Mouse (Mus musculus): Measurements from ENCODE around the gene Itgb6.

Gene Itgb6

GRCm38 (mm10) chr2:60712891-60713290, 9.6 kb downstream of the Itgb6 start:
- no peak for DNase-seq (ENCODE audit: low read depth, low spot score)

GRCm38 (mm10) chr2:60712483-60712882, 10.0 kb downstream of the Itgb6 start:
- no peak for DNase-seq (ENCODE audit: low read depth, low spot score)

- DNase-seq (ENCODE audit: low read depth, low spot score) = no peak
Observed at GRCm38 (mm10) chr2:60711098-60711880, 11.2 kb downstream of the Itgb6 start.

DNA sequence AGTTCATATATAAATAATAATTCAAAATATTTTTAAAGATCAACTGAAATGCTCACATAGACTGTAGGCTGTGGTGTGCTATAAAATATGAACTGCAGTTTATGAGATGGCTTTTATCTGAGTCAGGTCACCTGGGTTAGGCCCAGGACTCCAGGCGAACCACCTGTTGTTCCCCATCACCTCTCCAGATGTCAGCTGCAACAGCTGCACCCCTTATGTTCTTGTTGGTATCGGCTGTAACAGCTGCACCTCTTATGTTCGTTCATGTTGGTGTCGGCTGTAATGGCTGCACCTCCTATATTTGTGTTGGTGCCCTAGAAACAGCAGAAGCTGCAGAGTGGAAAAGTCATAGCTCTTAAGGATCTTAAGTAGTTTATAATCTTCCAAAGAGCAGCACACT, 12.1 kb downstream of the Itgb6 start:
- DNase-seq (ENCODE audit: low read depth, low spot score) = no peak

- no peak for DNase-seq (ENCODE audit: low read depth, low spot score)
Observed at GRCm38 (mm10) chr2:60708671-60709070, 13.8 kb downstream of the Itgb6 start.

- no peak for DNase-seq (ENCODE audit: low read depth, low spot score)
Observed at GRCm38 (mm10) chr2:60706866-60707265, 15.6 kb downstream of the Itgb6 start.

DNA sequence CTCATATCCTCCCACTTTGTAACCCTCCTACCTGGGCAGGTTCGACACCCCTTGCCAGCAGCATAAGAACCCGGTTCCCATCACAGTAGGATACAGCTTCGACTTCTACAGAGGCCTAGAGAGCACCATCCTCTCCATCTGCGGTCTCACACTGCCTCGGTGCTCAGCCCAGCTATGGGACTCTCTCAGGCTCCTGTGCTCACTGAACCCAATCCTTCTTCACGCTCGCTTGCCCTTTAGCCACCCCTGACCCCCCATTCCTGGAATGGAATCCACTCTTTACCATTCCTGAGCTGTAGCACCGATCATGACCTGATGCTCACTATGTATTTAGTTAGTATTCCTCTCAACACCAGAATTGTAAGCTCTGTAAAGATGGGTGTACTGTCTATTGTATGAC, 17.0 kb downstream of the Itgb6 start:
- DNase-seq (ENCODE audit: low read depth, low spot score) = no peak

DNA sequence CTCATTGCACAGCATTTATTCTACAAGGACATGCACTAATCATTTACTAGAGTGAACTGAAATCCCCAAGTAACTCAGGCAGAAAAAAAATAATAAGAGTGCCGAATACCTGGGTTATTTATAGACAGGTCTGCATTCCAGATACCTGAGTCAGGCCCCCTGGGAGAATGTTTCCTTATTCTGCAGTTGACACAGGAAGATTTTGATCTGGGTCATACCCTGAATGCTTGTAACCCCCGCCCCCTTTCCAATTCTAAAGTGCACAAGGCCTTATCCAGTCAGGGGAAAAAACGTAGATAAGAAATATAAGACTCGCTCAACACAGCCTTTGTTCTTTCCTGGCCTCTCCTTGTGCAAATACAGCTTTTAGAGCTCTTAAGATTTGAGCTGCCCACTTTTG, 19.1 kb downstream of the Itgb6 start:
- no peak for DNase-seq (ENCODE audit: low read depth, low spot score)

DNA sequence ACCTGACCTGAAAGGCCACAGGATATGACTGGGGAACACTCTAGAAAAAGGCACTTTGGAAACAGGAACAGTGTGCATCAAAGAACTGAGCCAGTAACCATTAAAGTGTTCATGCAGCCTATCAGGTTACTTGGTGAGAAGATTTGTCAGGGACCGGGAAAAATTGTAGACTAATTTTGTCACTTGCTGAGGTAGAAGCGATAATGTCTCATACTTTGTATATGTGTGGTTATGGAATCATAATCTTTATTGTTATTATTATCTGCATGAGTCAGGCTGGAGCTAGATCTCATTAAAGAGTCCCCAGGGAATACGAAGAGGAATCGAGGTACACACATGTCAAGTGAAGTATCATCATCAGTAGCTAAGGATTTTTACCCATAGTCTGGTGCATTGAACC, 21.5 kb downstream of the Itgb6 start:
- no peak for DNase-seq (ENCODE audit: low read depth, low spot score)

DNA sequence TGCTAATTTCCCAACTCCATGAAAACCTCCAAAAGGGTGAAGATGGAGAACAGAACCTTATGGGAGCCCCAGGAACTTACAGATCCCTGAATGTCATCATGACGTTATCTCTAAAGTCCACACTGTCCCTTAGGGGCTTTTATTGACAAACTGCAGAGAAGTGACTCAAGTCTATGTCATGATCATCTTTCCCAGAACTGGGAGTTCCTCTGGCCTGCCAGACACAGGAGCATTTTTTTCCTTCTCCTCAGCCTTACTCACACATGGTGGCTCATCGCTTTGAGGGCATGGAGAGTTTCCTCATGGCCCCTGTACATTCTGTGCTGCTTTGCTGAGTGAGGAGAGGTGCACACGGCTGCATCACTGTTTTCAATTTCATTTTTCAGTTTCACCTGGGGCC, 22.4 kb downstream of the Itgb6 start:
- no peak for DNase-seq (ENCODE audit: low read depth, low spot score)

DNA sequence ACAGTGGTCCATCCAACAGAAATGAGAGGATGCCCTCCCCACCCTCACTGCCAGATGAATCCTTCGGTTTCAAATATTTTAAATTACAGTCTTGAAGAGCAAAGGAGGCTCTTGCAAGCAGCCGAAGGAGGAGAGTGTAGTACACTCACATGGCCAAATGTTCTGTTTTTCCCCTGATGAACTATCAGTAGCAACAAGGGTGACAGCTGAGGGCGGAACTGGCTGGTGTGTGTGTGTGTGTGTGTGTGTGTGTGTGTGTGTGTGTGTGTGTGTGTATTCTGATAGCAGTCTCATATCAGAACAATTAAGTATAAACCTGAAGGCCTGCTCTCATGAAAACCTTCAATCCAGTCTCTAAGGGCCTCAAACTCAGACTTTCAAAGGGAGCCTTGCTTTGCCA, 22.9 kb downstream of the Itgb6 start:
- no peak for DNase-seq (ENCODE audit: low read depth, low spot score)

GRCm38 (mm10) chr2:60698155-60698554, 24.3 kb downstream of the Itgb6 start:
- DNase-seq (ENCODE audit: low read depth, low spot score) = no peak

DNA sequence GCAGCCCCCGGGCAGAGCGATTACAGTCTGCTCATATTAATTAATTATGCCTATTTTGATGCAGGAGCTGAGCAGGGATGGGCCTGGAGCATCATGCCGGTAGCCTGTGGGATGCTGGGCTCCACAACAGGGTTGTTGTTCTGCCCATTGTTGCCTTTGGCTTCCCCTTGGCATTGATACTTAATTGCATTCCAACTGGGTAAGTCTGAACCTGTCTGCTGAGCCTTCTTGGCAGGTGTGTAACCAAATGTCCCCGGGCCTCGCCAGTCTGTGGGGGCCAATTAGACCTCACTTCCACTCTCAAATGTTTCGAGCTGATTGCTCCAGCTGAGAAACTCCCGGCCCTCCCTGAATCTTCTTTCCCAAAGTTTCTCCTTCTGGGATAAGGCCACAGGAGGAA, 24.9 kb downstream of the Itgb6 start:
- no peak for DNase-seq (ENCODE audit: low read depth, low spot score)

DNA sequence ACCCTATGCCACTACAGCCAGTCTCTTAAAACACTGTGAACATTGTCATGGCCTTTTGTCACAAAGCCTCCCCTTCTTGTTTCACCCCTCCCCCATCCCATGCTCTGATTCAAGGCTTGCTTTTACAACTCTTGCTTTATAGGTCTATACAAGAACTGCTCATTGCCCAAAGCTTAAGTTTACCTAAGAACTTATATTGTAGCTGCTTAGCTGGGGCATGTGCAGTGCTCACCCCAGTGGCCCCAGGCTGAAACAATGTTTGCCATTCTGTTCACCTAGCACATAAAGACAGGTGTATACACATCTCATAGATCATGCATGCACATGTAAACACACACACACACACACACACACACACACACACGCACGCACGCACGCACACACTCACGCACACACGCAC, 25.9 kb downstream of the Itgb6 start:
- DNase-seq (ENCODE audit: low read depth, low spot score) = no peak

GRCm38 (mm10) chr2:60695706-60696105, 26.7 kb downstream of the Itgb6 start:
- DNase-seq (ENCODE audit: low read depth, low spot score) = no peak

GRCm38 (mm10) chr2:60694563-60694962, 27.9 kb downstream of the Itgb6 start:
- no peak for DNase-seq (ENCODE audit: low read depth, low spot score)

DNA sequence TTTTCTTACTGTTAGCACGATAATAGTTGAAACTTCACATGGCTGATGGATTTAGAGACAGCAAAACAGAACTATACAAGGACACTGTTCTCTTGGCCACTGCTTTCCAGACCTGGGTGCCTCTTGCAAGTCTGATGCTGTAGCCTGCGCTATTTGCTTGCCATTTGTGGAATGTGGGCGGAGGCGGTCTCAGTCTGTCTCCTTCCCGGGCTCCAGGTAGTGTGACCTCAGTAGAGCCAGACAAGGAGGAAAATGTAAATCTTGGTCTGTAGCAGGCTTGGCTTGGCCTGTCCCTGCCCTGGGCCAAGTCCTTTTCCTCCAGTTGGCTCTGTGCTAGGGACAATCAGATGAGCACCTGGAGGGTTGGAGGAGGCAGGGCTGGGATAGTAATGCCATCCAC, 30.2 kb downstream of the Itgb6 start:
- DNase-seq (ENCODE audit: low read depth, low spot score) = no peak

DNA sequence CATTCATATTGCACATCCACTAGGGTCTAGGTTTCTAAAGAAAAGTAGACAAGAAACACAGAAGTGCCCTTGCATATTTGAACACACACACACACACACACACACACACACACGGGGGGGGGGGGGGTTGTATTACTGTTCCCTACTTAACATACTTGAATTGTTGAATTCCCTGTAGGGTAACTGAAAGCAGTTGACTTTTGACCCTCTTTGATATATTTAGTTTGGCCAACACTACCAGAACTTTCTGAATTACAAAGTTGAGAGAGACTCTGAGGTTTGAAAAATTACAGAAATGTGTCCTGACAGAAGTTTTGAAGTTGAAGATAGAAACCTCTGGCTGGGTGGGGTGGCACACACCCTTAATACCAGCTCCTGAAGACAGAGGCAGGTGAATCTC, 32.2 kb downstream of the Itgb6 start:
- DNase-seq (ENCODE audit: low read depth, low spot score) = no peak

DNA sequence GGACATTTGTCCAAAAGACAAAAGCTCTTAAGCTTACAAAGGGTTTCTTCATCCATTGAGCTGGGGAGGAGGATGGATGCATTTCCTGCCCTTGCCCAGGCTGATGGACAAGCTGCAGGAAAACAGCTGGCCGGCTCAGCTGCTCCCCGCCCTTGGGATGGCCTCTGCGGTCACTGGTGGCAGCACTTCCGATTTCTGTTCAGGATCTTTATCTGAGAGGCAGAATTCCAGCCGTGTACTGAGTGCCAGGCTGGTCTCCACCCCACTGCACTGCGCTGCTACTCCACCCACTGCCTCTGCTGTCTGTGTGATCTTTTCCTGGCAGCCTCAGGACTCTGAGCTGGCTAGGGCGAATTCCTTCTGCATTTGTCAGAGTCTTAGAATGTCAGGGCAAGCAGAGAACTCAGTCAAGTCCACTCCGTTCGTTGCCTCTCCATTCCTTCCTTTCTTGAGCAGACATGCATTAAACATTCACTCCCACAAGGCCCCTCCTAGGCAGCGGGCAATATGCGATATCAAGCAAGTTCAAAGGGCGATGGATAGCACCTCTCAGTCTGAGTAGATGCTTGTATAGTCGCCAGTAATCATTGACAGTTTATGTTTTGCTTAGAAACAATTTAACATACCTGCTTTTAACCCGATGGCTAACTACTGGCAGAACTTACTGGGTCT, 33.4 kb downstream of the Itgb6 start:
- DNase-seq (ENCODE audit: low read depth, low spot score) = no peak

- DNase-seq (ENCODE audit: low read depth, low spot score) = no peak
Observed at GRCm38 (mm10) chr2:60688150-60688549, 34.3 kb downstream of the Itgb6 start.

- DNase-seq (ENCODE audit: low read depth, low spot score) = no peak
Observed at GRCm38 (mm10) chr2:60685973-60686372, 36.5 kb downstream of the Itgb6 start.

DNA sequence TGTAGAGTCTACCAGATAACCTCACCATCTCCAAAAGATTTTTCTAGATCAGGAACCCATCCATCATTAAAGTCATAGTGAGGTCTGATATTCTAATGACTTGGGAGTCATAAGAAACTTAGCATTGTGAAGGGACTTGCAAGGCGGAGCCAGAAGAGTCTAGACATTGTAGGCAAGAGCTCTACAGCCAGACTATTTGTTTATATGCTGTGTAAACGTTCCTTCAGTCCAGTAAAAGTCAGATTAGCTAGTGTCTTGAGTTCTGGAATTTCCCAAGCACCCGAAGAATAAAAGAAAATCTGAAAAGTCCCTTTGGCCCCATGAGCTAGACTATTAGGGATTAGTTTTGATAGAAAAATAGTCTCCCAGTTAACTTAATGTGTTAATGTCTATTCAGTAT, 38.3 kb downstream of the Itgb6 start:
- no peak for DNase-seq (ENCODE audit: low read depth, low spot score)

DNA sequence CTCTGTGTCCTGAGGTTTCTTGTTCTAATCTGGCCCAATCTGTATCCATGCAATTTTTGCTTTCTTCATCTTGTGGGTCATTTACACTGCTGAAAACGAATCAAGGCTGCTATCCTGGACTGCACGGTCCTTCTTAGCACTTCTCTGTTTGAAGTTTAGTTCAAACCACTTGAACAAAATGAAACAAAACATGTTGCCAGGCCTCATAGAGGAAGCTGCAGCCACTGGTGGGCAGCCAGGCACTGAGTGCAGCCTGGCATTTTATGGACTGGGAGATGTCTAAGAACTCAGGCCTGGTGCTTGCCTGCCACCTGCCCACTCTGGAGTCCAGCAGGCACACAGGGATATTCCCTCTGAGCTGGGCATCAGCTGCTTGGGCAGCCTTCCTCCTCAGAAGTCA, 39.9 kb downstream of the Itgb6 start:
- DNase-seq (ENCODE audit: low read depth, low spot score) = no peak

Measured in retina, postnatal 7 days (tissue).